Mouse (Mus musculus) hindbrain, embryonic 16.5 days (tissue): Measurements from ENCODE around the gene Ndufaf2. TPM values are rescaled to one million over a fixed set of nuclear protein-coding genes. Genes with fewer than 3 reads are reported as not detected.

Experiments used
- ATAC-seq: fragments of 200-750 bp; cut with Nextera tagmentation; 2 replicates; pipeline ENCODE4 v1.8.0; 2017; ENCODE audit warnings: moderate TSS enrichment, moderate library complexity
- H3K27ac ChIP-seq: fragments of 300-500 bp; sonication (generic); 2 replicates; pipeline ENCODE4 v1.5.1; 2014; ENCODE audit warnings: low read depth, mild to moderate bottlenecking, control low read depth, low read length, moderate library complexity
- H3K27me3 ChIP-seq: fragments of 300-500 bp; sonication (generic); replicated peaks from 2 replicates; pipeline ENCODE4 v1.6.1; 2014; ENCODE audit warnings: low read length; ENCODE audit not compliant: control insufficient read depth, insufficient read depth
- H3K36me3 ChIP-seq: fragments of 300-500 bp; sonication (generic); 2 replicates; pipeline ENCODE4 v1.6.1; 2014; ENCODE audit warnings: mild to moderate bottlenecking, low read length, moderate library complexity, mixed read lengths; ENCODE audit not compliant: control insufficient read depth, insufficient read depth
- H3K4me1 ChIP-seq: fragments of 300-500 bp; sonication (generic); 2 replicates; pipeline ENCODE4 v1.6.1; 2014; ENCODE audit warnings: low read depth, low read length; ENCODE audit not compliant: control insufficient read depth, insufficient read depth
- H3K4me2 ChIP-seq: fragments of 300-500 bp; sonication (generic); 2 replicates; pipeline ENCODE4 v1.6.1; 2014; ENCODE audit warnings: mild to moderate bottlenecking, low read length, control low read depth, moderate library complexity
- H3K4me3 ChIP-seq: fragments of 300-500 bp; sonication (generic); 2 replicates; pipeline ENCODE4 v1.5.1; 2014; ENCODE audit warnings: mild to moderate bottlenecking, low read length, control low read depth, moderate library complexity
- H3K9ac ChIP-seq: fragments of 300-500 bp; sonication (generic); 2 replicates; pipeline ENCODE4 v1.6.1; 2014; ENCODE audit warnings: low read depth, mild to moderate bottlenecking, control low read depth, low read length, moderate library complexity
- H3K9me3 ChIP-seq: fragments of 300-500 bp; sonication (generic); 2 replicates; pipeline ENCODE4 v1.6.1; 2014; ENCODE audit warnings: mild to moderate bottlenecking, low read length, moderate library complexity; ENCODE audit not compliant: control insufficient read depth
- WGBS: fragments of 180-500 bp; shearing (Covaris S2); extraction: QIAGEN DNeasy Blood & Tissue Kit; methylation state at CpG from one replicate; pipeline ENCODE4 v1.1.7; 2014; 5-methylcytosine and 5-hydroxymethylcytosine counted together
- polyA plus RNA-seq: library from polyadenylated mRNA; unstranded; fragments of >200 nt; fragmentation: Nextera tagmentation; extraction: Ambion mirVana; gene quantifications from 2 replicates; pipeline ENCODE4 v1.2.1, GENCODE M21; 2015

The Ndufaf2 gene
- polyA plus RNA-seq, 1 experiment from 2014 or later, result 74.7 TPM

DNA sequence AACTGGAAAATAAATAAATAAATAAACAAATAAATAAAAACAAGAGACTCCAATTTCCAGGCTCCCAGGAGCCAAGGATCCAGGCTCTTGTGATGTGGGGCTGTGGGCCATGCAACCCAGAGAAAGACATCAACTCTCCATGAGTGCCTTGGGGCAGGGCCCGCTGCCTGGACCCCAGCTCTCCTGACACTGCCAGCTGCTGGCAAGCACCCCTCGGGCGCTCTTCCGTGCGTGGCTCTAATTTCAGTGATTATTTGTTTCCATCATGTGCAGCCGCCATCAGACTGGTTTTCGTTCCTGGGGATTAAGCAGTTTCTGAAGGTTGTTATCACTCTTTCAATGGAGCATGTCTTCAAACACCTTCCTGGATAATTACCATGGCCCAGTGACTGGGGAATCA lies 186.6 kb downstream of the Ndufaf2 start:
- Histone ChIP-seq H3K9me3 (no peaks in the 10 kb centered on the region), H3K27ac (no peak overlapping the region), H3K27me3 (no peaks in the 10 kb centered on the region), H3K4me3 (no peak overlapping the region), H3K9ac (no peak overlapping the region), H3K4me1 (peaks cover 11% of the 10 kb centered on the region), H3K4me2 (no peak overlapping the region), H3K36me3 (no peaks in the 10 kb centered on the region)
- no peak for ATAC-seq
- WGBS, result 42% methylated on average over 7 of the region's 7 CpGs

DNA sequence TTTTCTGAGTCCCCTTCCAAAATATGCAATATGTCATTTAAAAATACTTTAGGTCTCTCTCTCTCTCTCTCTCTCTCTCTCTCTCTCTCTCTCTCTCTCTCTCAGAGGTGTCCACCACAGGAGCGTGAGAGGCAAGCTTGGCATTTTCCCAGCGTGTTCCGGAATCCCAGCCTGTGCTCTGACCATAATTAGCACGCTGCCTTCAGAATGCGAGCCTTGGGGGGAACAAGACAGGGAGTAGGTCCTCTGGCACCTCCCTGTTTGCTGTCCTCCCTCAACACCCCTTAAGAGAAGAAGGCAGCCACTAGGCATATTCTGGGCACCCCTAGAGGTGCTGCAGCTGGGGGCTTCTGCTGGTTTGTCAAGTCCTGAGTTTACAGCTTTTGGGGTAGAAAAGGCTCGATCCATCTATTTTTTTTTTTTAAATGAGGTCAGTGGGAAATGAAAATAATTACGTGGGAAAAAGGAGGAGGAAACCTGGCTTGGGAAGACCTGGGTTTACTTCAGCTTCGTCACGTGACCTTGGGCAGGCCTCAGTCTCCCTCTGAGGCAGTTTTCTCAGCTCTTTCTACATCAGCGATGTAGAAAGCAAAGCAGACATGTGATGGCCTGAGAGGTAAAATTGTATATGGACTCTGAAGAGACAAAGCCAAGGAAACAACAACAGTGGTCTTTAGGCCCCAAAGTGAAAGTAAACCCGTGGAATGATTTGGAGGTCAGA lies 187.8 kb downstream of the Ndufaf2 start:
- Histone ChIP-seq H3K4me2 (peak overlapping the region; percentile 39), H3K9me3 (no peaks in the 10 kb centered on the region), H3K36me3 (no peaks in the 10 kb centered on the region), H3K4me3 (no peak overlapping the region), H3K4me1 (peaks cover 11% of the 10 kb centered on the region), H3K27me3 (no peaks in the 10 kb centered on the region), H3K9ac (no peak overlapping the region), H3K27ac (no peak overlapping the region)
- 54% methylated on average over 11 of the region's 11 CpGs for WGBS
- ATAC-seq, result peak; percentile 29; the same call in 1 of the 2 replicates

DNA sequence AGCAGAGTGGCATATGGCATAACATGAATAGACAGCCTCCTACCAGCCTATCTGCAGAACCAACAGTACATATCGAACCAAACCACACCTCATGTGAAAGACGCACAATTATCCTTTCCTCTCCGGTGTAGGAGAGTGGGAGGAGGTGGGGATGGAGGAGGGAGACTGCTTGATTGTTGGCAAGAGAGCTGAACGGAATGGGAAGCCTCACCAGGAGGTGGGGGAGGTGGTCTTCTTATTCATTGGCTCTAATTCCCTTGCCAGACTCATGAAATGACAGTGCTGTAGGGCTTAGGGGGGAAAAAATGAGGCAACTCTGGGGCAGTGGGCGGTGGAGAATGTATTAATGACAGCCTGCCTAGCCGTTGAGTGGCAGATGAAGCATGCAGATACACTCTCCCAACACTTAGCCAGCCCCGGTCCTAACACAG lies 188.4 kb downstream of the Ndufaf2 start:
- H3K4me1 ChIP-seq, result peaks cover 11% of the 10 kb centered on the region
- 13% methylated on average over 7 of the region's 7 CpGs for WGBS
- H3K27ac ChIP-seq, result peak overlapping the region; percentile 12; the same call in 1 of the 2 replicates

DNA sequence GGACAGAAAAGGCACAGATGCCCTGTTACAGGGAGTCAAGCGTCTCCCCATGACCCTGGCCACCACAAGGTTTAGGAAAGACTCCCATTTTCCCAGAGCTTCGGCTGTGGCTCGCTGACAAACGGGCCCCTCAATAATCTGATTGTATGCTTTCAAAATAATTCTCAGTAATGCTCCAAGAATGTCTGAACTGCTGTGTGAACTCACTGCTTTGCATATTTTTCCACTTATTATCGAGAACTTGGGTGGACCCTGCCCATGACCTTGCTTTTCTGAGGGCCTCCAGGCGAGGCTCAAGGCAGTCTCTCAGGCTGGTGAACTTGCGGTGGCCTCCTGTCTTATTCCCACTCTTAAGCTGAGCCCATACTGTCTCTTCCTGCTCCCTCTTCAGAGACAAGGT lies 193.8 kb downstream of the Ndufaf2 start:
- Histone ChIP-seq H3K27me3 (no peaks in the 10 kb centered on the region), H3K9ac (no peak overlapping the region), H3K27ac (no peak overlapping the region), H3K4me2 (no peak overlapping the region), H3K4me3 (no peak overlapping the region), H3K36me3 (no peaks in the 10 kb centered on the region), H3K9me3 (no peaks in the 10 kb centered on the region), H3K4me1 (no peaks in the 10 kb centered on the region)
- no peak for ATAC-seq
- 77% methylated on average over 7 of the region's 7 CpGs for WGBS

More for the DNA sequence above, 188.4 kb downstream of the Ndufaf2 start:
- Histone ChIP-seq H3K9ac (peak overlapping the region; percentile 35; the same call in 1 of the 2 replicates), H3K4me3 (no peak overlapping the region; the same call in 1 of the 2 replicates), H3K9me3 (no peaks in the 10 kb centered on the region), H3K4me2 (peak overlapping the region; percentile 39), H3K36me3 (no peaks in the 10 kb centered on the region), H3K27me3 (no peaks in the 10 kb centered on the region)
- ATAC-seq, result peak; percentile 77

DNA sequence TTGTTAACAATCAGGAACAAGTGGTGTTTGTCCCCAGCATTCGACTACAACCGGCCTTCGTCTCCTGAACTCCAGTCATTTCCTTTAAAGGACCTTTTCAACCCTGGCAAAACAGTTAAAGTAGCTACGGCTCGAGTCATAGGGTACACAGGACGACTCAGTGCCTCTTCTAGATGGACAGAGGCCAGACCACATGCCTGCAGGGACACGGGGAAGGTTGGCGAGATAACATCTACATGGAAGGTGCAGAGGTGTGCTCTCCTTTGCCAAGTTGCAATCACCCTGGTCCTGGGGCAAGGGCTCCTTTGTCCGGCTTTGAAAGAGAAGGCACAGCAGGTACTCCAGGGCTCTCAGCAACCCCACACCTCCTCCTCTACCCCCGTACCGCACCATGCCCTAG lies 195.0 kb downstream of the Ndufaf2 start:
- Histone ChIP-seq H3K9me3 (no peaks in the 10 kb centered on the region), H3K4me2 (no peak overlapping the region), H3K27ac (no peak overlapping the region), H3K9ac (no peak overlapping the region), H3K4me1 (no peaks in the 10 kb centered on the region), H3K36me3 (no peaks in the 10 kb centered on the region), H3K4me3 (no peak overlapping the region), H3K27me3 (no peaks in the 10 kb centered on the region)
- 54% methylated on average over 11 of the region's 11 CpGs for WGBS
- ATAC-seq, result no peak

DNA sequence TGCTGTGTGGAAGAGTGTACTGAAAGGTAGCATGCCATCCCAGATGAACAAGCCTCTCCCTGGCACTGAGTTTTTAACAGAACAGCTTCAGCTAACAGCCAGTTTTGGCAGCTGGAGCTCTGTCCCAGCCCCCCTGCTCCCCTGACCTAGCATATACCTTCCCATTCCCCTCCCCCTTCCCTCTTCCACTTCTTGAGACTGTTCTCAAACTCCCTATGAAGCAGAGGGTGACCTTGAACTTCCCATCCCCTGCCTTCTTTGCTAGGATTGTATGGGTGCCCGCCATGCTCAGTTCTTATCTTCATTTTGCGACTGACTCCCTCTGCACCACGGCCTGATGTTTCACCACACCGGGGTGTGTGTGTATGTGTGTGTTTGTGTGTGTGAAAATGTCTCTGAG lies 195.7 kb downstream of the Ndufaf2 start:
- 76% methylated on average over 4 of the region's 4 CpGs for WGBS
- H3K36me3 ChIP-seq, result no peaks in the 10 kb centered on the region
- no peak for ATAC-seq
- H3K4me1 ChIP-seq, result no peaks in the 10 kb centered on the region
- H3K4me2 ChIP-seq, result no peak overlapping the region
- H3K4me3 ChIP-seq, result no peak overlapping the region
- no peaks in the 10 kb centered on the region for H3K9me3 ChIP-seq
- no peak overlapping the region for H3K9ac ChIP-seq
- no peaks in the 10 kb centered on the region for H3K27me3 ChIP-seq
- H3K27ac ChIP-seq, result no peak overlapping the region

DNA sequence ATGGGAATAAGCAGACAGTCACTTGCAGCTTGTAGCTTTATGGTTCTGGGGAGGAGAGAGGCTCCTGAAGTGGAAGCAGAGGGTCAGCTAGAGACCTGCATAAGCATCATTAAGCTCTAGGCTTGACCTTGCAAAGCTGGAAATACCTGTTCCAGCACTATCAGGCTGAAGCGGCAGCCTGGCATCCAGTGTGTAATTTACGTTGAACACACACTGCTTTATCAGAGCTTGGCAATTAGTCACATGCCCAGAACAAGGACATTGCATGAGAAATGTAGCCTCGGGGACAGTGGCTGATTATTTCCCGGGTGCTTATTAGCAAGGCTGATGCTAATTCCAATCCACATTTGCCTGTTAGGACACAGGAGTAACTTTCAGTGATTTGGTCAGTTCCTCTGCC lies 196.5 kb downstream of the Ndufaf2 start:
- H3K27me3 ChIP-seq, result no peaks in the 10 kb centered on the region
- H3K27ac ChIP-seq, result no peak overlapping the region
- H3K4me3 ChIP-seq, result no peak overlapping the region
- no peaks in the 10 kb centered on the region for H3K36me3 ChIP-seq
- ATAC-seq, result no peak
- H3K4me2 ChIP-seq, result no peak overlapping the region
- 21% methylated on average over 4 of the region's 4 CpGs for WGBS
- H3K9me3 ChIP-seq, result no peaks in the 10 kb centered on the region
- no peak overlapping the region for H3K9ac ChIP-seq
- H3K4me1 ChIP-seq, result no peaks in the 10 kb centered on the region

DNA sequence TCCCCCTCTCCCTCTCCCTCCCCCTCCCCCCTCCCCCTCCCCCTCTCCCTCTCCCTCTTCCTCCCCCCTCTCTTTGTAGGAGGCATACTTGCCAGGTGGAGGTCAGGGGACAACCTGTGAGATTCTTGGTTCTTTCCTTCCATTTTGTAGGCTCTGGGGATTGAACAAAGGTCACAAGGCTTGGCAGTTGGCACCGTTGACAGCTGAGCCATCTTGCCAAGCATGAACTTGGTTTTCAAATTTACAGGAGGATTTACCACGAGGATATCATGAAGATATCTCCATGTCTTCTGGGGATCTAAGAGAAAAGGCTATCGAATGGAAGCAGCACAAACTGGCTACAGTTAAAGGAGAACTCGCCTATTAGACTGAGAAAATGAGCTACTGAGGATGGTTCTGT lies 196.9 kb downstream of the Ndufaf2 start:
- Histone ChIP-seq H3K4me2 (no peak overlapping the region), H3K9me3 (no peaks in the 10 kb centered on the region), H3K4me1 (no peaks in the 10 kb centered on the region), H3K27ac (no peak overlapping the region), H3K27me3 (no peaks in the 10 kb centered on the region), H3K9ac (no peak overlapping the region), H3K4me3 (no peak overlapping the region), H3K36me3 (no peaks in the 10 kb centered on the region)
- 78% methylated on average over 4 of the region's 4 CpGs for WGBS
- no peak for ATAC-seq

DNA sequence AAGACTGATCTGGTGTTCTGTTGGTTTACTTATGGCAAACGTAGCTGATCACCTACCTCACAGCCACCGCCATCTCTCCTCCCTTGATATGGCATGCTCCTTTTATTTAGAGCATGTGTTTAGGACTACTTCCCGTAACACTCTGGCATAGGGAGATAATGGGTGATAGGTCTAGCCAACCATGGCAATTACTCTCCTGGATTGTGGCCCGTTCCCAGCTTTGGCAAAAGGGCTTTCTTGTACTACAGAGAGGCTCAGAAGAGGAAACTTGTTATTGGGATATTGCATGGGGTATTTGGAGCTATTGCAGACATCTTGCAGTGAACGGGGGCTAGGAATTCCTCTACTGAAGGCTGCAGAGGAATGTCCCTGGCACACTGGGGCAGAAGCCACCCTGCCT lies 197.9 kb downstream of the Ndufaf2 start:
- Histone ChIP-seq H3K36me3 (no peaks in the 10 kb centered on the region), H3K4me2 (no peak overlapping the region), H3K9ac (no peak overlapping the region), H3K4me1 (no peaks in the 10 kb centered on the region; the same call in 1 of the 2 replicates), H3K4me3 (no peak overlapping the region), H3K27ac (no peak overlapping the region), H3K27me3 (no peaks in the 10 kb centered on the region), H3K9me3 (no peaks in the 10 kb centered on the region)
- ATAC-seq, result no peak
- WGBS, result 84% methylated on average over 5 of the region's 5 CpGs
